Mouse (Mus musculus) midbrain, embryonic 13.5 days (tissue): ENCODE measurements around the gene Wdfy3. TPM values are rescaled to one million over a fixed set of nuclear protein-coding genes. Genes with fewer than 3 reads are reported as not detected.

Source experiments
- ATAC-seq: fragments of 200-750 bp; cut with Nextera tagmentation; 2 replicates; pipeline ENCODE4 v1.8.0; 2017; ENCODE audit warnings: mild to moderate bottlenecking, moderate TSS enrichment, moderate library complexity
- H3K27ac ChIP-seq: fragments of 300-500 bp; sonication (generic); 2 replicates; pipeline ENCODE4 v1.5.1; 2015; ENCODE audit warnings: inconsistent platforms, mild to moderate bottlenecking, moderate library complexity
- H3K27me3 ChIP-seq: fragments of 300-500 bp; sonication (generic); 2 replicates; pipeline ENCODE4 v1.6.1; 2015; ENCODE audit warnings: mild to moderate bottlenecking, inconsistent platforms
- H3K36me3 ChIP-seq: fragments of 300-500 bp; sonication (generic); 2 replicates; pipeline ENCODE4 v1.6.1; 2015; ENCODE audit warnings: mild to moderate bottlenecking, inconsistent platforms
- H3K4me1 ChIP-seq: fragments of 300-500 bp; sonication (generic); replicated peaks from 2 replicates; pipeline ENCODE4 v1.6.1; 2015; ENCODE audit warnings: inconsistent platforms
- H3K4me2 ChIP-seq: fragments of 300-500 bp; sonication (generic); replicated peaks from 2 replicates; pipeline ENCODE4 v1.6.1; 2015; ENCODE audit warnings: moderate library complexity, mild to moderate bottlenecking, inconsistent platforms
- H3K4me3 ChIP-seq: fragments of 300-500 bp; sonication (generic); replicated peaks from 2 replicates; pipeline ENCODE4 v1.5.1; 2015; ENCODE audit warnings: mild to moderate bottlenecking, inconsistent platforms
- H3K9ac ChIP-seq: fragments of 300-500 bp; sonication (generic); replicated peaks from 2 replicates; pipeline ENCODE4 v1.6.1; 2015; ENCODE audit warnings: mild to moderate bottlenecking, inconsistent platforms
- H3K9me3 ChIP-seq: fragments of 300-500 bp; sonication (generic); 2 replicates; pipeline ENCODE4 v1.6.1; 2016; ENCODE audit warnings: mild to moderate bottlenecking, inconsistent platforms
- WGBS: fragments of 180-500 bp; shearing (Covaris S2); methylation state at CpG from one replicate; pipeline ENCODE4 v1.1.7; 2015; 5-methylcytosine and 5-hydroxymethylcytosine counted together
- polyA plus RNA-seq: library from polyadenylated mRNA; unstranded; fragments of >200 nt; fragmentation: Nextera tagmentation; extraction: Ambion mirVana; gene quantifications from 2 replicates; pipeline ENCODE4 v1.2.1, GENCODE M21; 2015

Gene Wdfy3
- polyA plus RNA-seq, 1 experiment from 2014 or later, result 33.6 TPM

- Histone ChIP-seq H3K4me2 (no peak overlapping the region), H3K27ac (no peak overlapping the region), H3K36me3 (0 out of 2 replicates have a peak, but pooled peaks cover 2% of the 10 kb centered on the region), H3K4me1 (peaks cover 29% of the 10 kb centered on the region), H3K4me3 (no peak overlapping the region), H3K9me3 (no peaks in the 10 kb centered on the region), H3K9ac (no peak overlapping the region), H3K27me3 (no peaks in the 10 kb centered on the region)
- 80% methylated on average over 6 of the region's 6 CpGs for WGBS
- no peak for ATAC-seq
Measured at GRCm38 (mm10) chr5:102052906-102053305, 16.8 kb downstream of the Wdfy3 start.

GRCm38 (mm10) chr5:102052465-102052864 lies 17.3 kb downstream of the Wdfy3 start:
- Histone ChIP-seq H3K9ac (no peak overlapping the region), H3K9me3 (no peaks in the 10 kb centered on the region), H3K4me3 (no peak overlapping the region), H3K27me3 (no peaks in the 10 kb centered on the region), H3K4me1 (peaks cover 24% of the 10 kb centered on the region), H3K36me3 (0 out of 2 replicates have a peak, but pooled peaks cover 2% of the 10 kb centered on the region), H3K4me2 (no peak overlapping the region), H3K27ac (no peak overlapping the region)
- WGBS, result 87% methylated on average over 4 of the region's 4 CpGs
- ATAC-seq, result no peak

GRCm38 (mm10) chr5:102050677-102051076 lies 19.0 kb downstream of the Wdfy3 start:
- 0 out of 2 replicates have a peak, but pooled peaks cover 2% of the 10 kb centered on the region for H3K36me3 ChIP-seq
- H3K4me3 ChIP-seq, result no peak overlapping the region
- no peaks in the 10 kb centered on the region for H3K27me3 ChIP-seq
- no peak for ATAC-seq
- no peak overlapping the region for H3K4me2 ChIP-seq
- no peaks in the 10 kb centered on the region for H3K9me3 ChIP-seq
- 95% methylated on average over 1 of the region's 1 CpGs for WGBS
- no peak overlapping the region for H3K9ac ChIP-seq
- H3K27ac ChIP-seq, result no peak overlapping the region
- peaks cover 21% of the 10 kb centered on the region for H3K4me1 ChIP-seq

GRCm38 (mm10) chr5:102048416-102048815 lies 21.3 kb downstream of the Wdfy3 start:
- peaks cover 5% of the 10 kb centered on the region; the same call in 1 of the 2 replicates for H3K36me3 ChIP-seq
- ATAC-seq, result no peak
- no peak overlapping the region for H3K4me2 ChIP-seq
- no peaks in the 10 kb centered on the region for H3K9me3 ChIP-seq
- H3K27ac ChIP-seq, result no peak overlapping the region
- H3K4me3 ChIP-seq, result no peak overlapping the region
- 95% methylated on average over 2 of the region's 2 CpGs for WGBS
- no peak overlapping the region for H3K9ac ChIP-seq
- H3K27me3 ChIP-seq, result no peaks in the 10 kb centered on the region
- H3K4me1 ChIP-seq, result peaks cover 7% of the 10 kb centered on the region

GRCm38 (mm10) chr5:102046617-102047116 lies 23.1 kb downstream of the Wdfy3 start:
- no peak for ATAC-seq
- H3K9ac ChIP-seq, result no peak overlapping the region
- peaks cover 4% of the 10 kb centered on the region; the same call in 1 of the 2 replicates for H3K4me1 ChIP-seq
- no peaks in the 10 kb centered on the region for H3K27me3 ChIP-seq
- no peak overlapping the region for H3K4me3 ChIP-seq
- no peak overlapping the region for H3K27ac ChIP-seq
- WGBS, result 90% methylated on average over 8 of the region's 8 CpGs
- no peaks in the 10 kb centered on the region for H3K9me3 ChIP-seq
- no peak overlapping the region for H3K4me2 ChIP-seq
- peaks cover 4% of the 10 kb centered on the region for H3K36me3 ChIP-seq

GRCm38 (mm10) chr5:102045636-102046616 lies 23.8 kb downstream of the Wdfy3 start:
- Histone ChIP-seq H3K9ac (no peak overlapping the region), H3K36me3 (peaks cover 10% of the 10 kb centered on the region), H3K4me1 (peaks cover 4% of the 10 kb centered on the region; the same call in 1 of the 2 replicates), H3K27ac (no peak overlapping the region), H3K4me3 (no peak overlapping the region), H3K4me2 (no peak overlapping the region), H3K27me3 (no peaks in the 10 kb centered on the region), H3K9me3 (no peaks in the 10 kb centered on the region)
- WGBS, result 87% methylated on average over 13 of the region's 13 CpGs
- ATAC-seq, result no peak

GRCm38 (mm10) chr5:102045177-102045576 lies 24.5 kb downstream of the Wdfy3 start:
- no peak overlapping the region for H3K9ac ChIP-seq
- H3K4me1 ChIP-seq, result peaks cover 4% of the 10 kb centered on the region; the same call in 1 of the 2 replicates
- 96% methylated on average over 8 of the region's 8 CpGs for WGBS
- no peaks in the 10 kb centered on the region for H3K9me3 ChIP-seq
- H3K27me3 ChIP-seq, result no peaks in the 10 kb centered on the region
- H3K36me3 ChIP-seq, result peaks cover 18% of the 10 kb centered on the region
- ATAC-seq, result no peak
- H3K27ac ChIP-seq, result no peak overlapping the region
- H3K4me2 ChIP-seq, result no peak overlapping the region
- no peak overlapping the region for H3K4me3 ChIP-seq

- ATAC-seq, result no peak
- no peaks in the 10 kb centered on the region for H3K9me3 ChIP-seq
- no peaks in the 10 kb centered on the region for H3K4me1 ChIP-seq
- H3K4me3 ChIP-seq, result no peak overlapping the region
- H3K9ac ChIP-seq, result no peak overlapping the region
- peaks cover 96% of the 10 kb centered on the region for H3K36me3 ChIP-seq
- no peak overlapping the region for H3K4me2 ChIP-seq
- no peaks in the 10 kb centered on the region for H3K27me3 ChIP-seq
- H3K27ac ChIP-seq, result no peak overlapping the region
- 98% methylated on average over 8 of the region's 8 CpGs for WGBS
Measured at GRCm38 (mm10) chr5:102033281-102033680, 36.4 kb downstream of the Wdfy3 start.

- Histone ChIP-seq H3K36me3 (peaks cover 94% of the 10 kb centered on the region), H3K4me2 (no peak overlapping the region)
Measured at GRCm38 (mm10) chr5:102032594-102033240, 37.0 kb downstream of the Wdfy3 start.

GRCm38 (mm10) chr5:102032191-102032590 lies 37.5 kb downstream of the Wdfy3 start:
- ATAC-seq, result no peak
- H3K36me3 ChIP-seq, result peaks cover 94% of the 10 kb centered on the region
- WGBS, result 78% methylated on average over 3 of the region's 3 CpGs

More at GRCm38 (mm10) chr5:102032594-102033240, 37.0 kb downstream of the Wdfy3 start:
- H3K9me3 ChIP-seq, result no peaks in the 10 kb centered on the region
- H3K27ac ChIP-seq, result no peak overlapping the region
- ATAC-seq, result no peak
- H3K4me3 ChIP-seq, result no peak overlapping the region
- H3K27me3 ChIP-seq, result no peaks in the 10 kb centered on the region
- WGBS, result 88% methylated on average over 22 of the region's 22 CpGs
- no peak overlapping the region for H3K9ac ChIP-seq
- H3K4me1 ChIP-seq, result no peaks in the 10 kb centered on the region

GRCm38 (mm10) chr5:102023376-102023775 lies 46.3 kb downstream of the Wdfy3 start:
- 97% methylated on average over 11 of the region's 11 CpGs for WGBS
- Histone ChIP-seq H3K9me3 (no peaks in the 10 kb centered on the region), H3K4me3 (no peak overlapping the region), H3K4me2 (no peak overlapping the region), H3K9ac (no peak overlapping the region), H3K27me3 (no peaks in the 10 kb centered on the region), H3K27ac (no peak overlapping the region), H3K4me1 (0 out of 2 replicates have a peak, but pooled peaks cover 4% of the 10 kb centered on the region), H3K36me3 (peaks cover 53% of the 10 kb centered on the region)
- ATAC-seq, result no peak

More at GRCm38 (mm10) chr5:102032191-102032590, 37.5 kb downstream of the Wdfy3 start:
- H3K27me3 ChIP-seq, result no peaks in the 10 kb centered on the region
- no peak overlapping the region for H3K27ac ChIP-seq
- H3K4me3 ChIP-seq, result no peak overlapping the region
- no peak overlapping the region for H3K9ac ChIP-seq
- no peak overlapping the region for H3K4me2 ChIP-seq
- no peaks in the 10 kb centered on the region for H3K4me1 ChIP-seq
- H3K9me3 ChIP-seq, result no peaks in the 10 kb centered on the region
